Mouse (Mus musculus) right cerebral cortex, postnatal 14 days (tissue): ENCODE results near the gene Wsb1.
A peak's percentile ranks its signal among the peaks of the same experiment; 100 is the strongest.

Source experiments
- DNase-seq: peaks from one replicate; pipeline ENCODE4 v3.0.0; 2022

The Wsb1 gene

DNA sequence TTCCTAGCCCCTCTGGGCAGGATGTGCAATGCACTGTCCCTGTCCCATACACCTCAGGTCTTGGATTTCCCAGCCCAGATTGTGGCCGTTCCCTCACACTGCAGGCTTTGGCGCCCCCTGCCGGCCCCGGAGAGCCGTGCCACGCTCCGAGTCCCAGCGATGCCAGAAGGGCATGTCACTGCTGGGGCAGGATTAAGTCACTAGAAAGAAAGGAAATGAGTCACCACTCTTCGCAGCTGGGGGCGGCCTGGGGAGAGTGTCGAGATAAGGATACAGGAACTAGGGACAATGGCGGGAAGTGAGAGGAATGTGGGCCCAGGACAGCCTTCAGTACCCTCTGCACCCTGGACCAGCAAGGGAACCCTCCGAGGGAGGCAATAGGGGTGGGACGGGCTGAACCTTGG, 40.5 kb downstream of the Wsb1 start:
- peak; percentile 89 for DNase-seq

DNA sequence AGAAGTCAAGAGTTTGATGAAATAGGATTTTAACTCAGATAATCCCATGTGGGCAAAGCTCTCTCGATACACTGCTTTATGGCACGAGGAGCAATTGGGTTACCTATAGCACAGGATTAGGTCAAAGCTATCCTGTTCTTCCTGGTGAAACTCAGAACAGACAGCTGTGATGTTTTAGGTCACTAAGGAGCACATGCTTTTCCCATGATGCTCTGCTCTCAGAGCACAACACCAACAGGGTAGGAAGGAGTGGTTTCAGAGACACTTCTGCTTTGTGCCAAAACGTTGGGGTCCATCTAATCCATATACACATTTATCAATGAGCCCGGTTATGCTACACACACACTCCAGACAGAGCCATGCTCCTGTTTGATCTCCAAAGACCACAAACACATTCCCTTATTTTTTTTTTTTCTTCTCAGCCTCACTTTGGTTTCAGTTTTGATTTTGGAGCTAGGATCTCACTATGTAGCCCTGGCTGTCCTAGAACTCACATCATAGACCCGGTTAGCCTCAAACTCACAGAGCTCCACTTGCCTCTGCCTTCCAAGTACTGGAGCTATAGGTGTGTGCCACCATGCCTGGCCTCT, 44.5 kb downstream of the Wsb1 start:
- DNase-seq = no peak

DNA sequence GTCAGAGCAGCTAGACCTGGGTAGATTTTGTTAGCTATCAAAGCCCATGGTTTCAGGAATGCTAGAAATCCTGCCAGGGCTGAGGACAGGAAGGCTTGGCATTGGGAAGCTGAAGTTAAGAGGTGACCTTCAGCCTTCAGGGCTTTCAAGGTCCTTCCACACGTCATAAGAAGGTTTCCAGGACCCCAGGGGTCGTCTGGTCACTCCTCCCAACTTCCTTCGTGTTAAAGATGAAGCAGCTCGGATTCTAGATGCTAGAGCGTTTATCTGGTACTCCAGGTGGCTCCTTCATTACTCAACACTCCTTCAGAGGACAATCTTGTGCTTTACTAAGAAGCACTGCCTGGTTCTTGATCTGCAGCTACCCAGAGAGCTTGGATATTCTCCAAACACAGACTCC, 45.4 kb downstream of the Wsb1 start:
- no peak for DNase-seq

DNA sequence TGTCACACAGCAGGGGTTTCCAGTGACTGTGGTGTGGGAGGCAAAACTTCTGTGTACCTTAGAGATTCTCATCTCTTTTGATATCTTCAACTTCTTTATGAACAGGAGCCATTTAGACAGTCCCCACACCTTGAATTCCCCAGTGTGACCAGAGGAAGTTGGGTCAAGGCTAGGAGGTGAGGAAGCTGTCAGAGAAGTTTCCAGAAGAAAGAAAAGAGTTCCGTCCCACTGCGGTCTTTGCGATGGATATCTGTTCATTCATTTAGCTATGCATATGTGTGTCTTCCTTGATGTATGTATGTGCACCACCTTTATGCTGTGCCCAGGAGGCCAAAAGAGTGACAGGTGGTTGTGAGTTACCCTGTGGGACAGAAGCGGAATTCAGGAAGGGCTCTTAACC, 46.0 kb downstream of the Wsb1 start:
- DNase-seq = no peak

DNA sequence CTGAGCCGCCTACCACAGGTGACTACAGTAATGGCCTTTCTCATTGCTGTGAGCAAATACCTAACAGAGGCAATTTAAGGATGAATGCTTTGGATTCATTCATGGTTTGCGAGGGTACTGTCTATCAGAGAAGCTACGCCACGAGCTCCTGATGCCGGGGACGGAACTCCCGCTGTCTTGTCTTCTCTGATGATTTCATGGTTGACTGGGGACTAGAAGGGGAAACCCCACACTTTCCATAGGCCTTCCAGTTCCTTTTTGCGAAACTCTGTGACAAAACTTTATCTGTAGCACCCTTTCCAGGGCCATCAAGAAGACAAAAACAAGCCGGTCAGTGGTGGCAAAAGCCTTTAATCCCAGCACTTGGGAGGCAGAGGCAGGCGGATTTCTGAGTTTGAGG, 46.8 kb downstream of the Wsb1 start:
- no peak for DNase-seq

DNA sequence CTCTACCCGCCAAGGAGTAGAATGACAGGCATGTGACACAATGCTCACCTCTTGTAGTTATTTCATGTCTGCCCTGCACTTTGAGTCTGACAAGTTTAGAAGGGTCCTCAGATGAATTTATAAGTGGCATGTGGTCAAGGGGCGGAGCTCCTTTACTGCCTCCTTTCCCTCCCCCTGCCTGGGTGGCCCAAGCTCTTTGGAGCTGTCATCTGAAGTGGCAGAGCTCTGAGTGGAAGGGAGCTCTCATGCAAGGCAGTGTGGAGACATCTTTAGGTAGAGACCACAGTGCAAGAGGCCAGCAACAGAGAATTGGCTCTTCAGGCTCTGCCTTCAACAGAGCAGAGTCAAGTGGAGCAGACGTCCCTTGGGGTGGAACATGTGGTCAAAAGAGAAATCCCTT, 50.0 kb downstream of the Wsb1 start:
- DNase-seq = no peak

DNA sequence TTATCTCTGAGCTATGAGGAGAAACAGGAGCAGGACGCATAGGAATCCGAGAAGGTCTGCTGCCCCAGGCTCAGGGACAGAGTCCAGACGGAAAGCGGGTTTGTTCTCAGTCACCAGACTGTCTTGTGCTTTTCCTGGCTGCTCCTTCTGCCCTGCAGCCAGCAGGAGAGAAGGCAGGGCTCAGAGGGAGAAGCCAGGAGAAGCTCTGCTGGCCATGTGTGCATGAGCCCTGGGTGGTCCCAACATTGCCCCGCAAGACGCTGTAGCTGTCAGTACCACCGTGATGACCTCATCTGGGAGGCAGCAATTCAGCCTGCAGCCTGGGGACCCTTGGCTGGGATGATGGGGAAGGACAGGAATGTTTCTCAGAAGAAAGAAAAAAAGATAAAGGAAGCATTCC, 54.0 kb downstream of the Wsb1 start:
- DNase-seq = no peak

DNA sequence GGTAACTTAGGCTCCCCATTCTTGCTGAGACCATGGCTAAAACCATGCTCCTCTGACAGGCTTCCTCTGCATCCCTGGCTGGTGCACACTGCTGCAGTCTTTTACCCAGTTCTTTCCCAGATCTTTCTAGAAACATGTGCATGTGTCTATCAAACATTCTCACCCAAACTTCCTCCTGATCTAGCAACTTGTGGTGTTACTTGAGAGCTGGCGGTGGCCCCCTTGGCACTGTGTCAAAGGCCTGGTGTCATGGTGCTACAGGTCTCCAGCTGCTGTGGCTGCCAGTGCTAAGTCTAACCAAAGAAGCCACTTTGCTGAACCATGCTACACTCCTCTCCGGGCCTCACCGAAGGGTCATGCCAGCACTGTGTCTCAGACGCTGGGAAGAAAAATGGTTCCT, 55.9 kb downstream of the Wsb1 start:
- DNase-seq = no peak

DNA sequence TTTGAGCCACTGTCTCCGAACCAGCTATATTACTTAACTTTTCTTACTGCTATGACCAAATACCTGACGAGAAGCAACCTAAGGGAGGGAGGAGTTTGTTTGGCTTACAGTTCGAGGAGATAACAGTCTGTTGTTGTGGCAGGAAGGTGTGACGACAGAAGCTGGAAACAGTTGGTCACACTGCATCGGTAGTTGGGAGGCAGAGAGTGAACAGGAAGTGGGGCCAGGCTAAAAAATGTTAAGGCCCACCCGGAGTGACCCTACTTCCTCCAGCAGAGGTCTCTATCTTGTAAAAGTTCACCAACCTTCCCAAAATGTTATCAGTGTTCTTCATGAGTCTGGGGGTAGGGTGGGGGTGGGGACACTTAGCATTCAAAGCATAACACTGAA, 56.6 kb downstream of the Wsb1 start:
- DNase-seq = no peak

DNA sequence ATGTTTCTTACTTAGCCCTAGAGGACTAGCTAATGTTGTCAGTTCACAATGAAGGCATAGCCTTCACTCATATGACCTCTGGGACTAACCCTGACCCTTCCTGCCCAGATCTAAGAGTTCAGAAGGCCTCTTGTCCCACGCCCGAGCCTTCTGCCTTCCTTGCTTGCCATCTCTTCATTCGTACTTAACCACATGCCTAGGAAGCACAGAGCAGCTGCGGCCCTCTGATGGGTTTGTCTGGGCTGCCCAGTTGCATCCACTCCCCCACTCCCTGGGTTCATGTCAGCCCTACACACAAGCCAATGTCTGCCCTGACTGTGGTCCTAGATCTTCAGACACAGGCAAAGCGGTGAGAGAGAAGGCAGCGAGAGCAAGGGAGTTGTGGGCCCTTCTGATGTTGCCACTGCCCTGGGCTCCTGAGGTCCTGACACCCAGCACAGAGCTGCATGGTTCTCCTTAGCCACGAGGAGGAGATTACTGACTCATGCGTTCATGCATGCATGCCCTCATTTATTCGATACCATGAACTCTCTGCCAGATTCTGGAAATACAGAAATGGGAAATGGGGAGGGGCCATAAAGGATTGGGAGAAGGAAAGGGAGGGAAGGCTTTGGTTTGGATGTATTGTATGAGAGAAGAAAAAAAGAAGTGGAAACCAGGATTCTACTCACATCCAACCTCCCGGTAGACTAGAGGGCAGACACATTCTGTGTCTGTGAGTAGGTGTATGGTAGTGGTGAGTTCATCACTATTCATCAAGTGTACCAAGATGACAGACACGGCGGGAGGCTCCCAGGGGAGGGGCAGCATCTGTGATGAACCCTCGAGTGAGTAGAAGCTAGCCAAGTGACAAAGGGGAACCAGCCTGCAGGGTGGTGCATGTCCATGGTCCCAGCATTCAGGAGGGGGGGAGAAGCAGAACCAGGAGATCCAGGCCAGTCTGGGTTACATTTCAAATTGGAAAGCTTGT, 57.3 kb downstream of the Wsb1 start:
- no peak for DNase-seq

DNA sequence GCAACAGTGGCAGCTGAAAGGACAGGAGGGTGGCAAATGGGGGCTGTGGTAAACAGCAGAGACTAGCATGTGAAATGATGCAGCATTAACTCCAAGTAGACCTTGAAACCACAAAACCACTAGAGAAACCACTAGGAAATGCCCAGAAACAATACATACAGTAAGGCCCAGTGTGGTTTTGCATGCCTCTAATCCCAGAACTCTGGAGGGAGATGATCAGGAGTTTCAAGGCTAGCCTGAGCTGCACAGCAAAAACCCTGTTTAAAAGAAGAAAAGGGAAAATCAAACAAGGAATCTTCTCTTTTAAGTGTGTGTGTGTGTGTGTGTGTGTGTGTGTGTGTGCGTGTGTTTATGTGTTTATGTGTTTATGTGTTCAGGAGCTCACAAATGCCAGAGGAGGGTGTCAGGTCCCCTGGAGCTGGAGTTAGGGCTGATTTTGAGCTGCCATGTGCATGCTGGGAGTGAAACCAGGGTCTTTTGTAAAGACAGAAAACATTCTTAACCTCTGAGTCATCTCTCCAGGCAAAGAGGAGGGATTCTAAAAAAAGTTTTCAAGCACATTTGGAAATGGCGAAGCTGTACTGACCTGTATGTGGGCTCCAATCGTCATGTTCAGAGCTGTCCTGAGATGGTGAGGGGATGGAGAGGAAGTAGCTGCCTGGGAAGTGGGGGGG, 58.1 kb downstream of the Wsb1 start:
- DNase-seq = no peak

DNA sequence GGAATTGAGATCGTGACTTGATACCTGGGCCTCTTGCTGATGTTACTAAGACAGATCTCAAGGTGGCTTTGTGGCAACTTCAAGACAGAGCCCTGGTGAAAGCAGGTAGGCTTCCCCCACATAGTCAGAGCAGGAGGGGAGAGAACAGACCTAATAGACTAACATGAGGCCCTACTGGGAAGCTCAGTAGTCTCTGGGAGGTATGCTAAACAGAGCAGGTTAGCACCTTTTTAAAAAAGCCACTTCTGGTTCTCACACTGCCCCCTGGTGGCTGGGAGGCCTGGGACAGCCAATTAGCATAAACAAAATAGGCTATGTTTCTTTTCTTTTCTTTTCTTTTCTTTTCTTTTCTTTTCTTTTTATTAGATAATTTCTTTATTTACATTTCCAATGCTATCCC, 62.3 kb downstream of the Wsb1 start:
- no peak for DNase-seq

DNA sequence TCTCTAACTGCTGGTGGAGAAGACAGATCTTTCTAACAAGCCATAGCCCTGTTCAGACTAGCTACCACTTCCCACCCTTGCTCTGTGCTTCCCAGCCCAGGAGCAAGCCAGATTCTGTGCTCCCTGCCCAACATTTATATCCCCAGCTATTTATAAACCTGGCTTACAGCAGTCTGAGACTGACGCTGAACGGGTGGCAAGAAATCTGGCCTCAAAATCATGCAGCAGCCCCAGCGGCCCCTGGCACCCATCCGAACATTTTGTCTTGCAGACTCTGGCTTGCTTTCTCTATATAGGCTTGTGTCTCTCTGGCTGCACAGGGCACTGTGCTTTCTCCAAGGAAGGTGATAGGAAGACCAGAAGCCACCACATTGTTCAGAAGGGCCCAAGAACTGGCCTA, 63.3 kb downstream of the Wsb1 start:
- DNase-seq = peak; percentile 63

DNA sequence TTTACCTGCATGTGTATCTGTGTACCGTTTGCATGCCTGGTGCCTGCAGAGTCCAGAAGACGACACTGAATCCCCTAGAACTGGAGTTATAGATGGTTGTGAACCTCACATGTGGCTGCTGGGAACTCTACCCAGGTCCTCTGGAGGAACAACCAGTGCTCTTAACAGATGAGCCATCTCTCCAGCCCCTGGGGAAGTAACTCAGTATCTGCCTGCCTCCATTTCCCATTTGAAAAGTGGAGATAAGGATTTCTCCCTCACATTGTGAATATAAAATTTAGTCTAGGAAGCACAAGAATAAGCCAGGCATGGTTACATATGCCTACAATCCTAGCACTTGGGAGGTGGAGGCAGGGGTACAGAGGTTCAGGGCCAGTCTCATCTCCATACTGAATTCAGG, 64.2 kb downstream of the Wsb1 start:
- no peak for DNase-seq
